Mouse (Mus musculus): ENCODE data around the gene Mlec.
A peak's percentile ranks its signal among the peaks of the same experiment; 100 is the strongest.
"Not testable (repeated sequence)": the region's sequence is repeated elsewhere in the genome, so short reads cannot be mapped to it uniquely, and the experiment has no call there.

The Mlec gene

DNA sequence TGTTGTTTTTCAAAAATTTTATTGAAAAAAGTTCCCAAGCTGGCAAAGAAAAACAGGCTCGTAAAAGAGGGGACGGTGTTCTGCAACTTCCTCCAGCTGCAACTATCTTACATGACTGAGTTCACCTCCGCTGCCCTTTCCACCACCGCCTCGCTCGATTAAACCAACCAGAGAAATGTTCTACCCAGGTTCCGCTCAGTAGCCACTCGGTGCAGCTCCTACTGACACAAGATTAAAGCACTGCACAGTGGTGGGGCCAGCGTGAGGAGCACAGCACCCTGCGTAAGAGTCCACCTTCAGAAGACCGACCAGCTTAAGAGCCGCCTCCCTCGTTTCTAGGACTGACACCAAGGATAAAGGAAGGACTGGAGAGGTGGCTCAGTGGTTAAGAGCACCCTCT lies 6.5 kb downstream of the Mlec start:
- DNase-seq (ENCODE audit: low spot score in 2 of 2): no peak

DNA sequence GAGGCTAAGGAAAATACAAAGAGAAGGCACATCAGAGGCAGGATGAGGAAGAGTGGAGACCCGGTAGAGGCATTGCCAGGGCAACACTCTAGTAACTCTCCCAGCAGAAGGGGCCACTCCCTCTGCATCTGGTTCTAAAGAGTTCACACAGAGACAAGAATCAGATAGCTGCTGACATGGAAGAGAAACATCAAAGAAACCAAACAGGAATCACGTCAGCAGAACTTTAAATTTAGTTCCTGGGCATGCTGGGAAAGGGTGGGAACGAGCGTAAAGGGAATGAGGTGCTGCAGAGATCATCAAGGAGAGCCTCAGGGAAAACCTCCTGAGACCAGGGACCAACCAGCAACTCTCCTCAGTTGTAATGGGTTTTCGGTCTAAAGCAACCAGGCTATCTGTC lies 7.0 kb downstream of the Mlec start:
- DNase-seq (ENCODE audit: low spot score in 2 of 2): no peak

DNA sequence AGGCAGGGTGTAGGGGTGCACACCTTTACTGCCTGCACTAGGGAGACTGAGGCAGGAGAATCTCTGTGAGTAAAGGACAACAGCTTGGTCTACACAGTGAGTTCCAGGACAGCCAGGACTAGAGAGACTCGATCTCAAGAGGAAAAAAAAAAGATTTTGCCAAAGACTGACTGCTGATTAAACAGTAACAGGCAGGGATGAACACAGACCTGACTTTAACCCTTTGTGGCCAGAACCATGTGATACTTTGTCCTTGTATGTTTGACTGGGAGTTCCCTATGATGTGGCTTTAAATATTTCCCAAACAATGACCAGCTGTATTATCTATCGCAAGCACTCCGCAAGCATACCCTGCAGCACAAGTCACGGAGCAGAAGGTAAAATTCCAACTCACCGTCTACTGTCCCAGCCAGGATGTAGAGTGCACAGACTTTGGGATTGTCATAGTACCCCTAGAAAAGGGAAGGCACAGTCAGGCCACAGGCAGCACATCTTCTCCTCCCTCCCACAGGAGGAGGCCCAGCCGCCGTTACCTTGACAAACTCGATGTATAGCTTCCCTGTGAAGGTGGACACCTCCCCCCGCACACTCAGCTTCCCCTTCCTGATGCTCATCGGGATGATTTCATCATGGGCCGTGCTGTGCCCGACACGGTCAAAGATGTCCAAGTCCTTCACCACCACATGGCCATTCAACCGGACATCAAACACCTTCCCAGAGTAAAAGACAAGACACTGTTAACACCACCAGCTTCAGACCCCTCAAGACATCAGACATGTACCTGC lies 8.1 kb downstream of the Mlec start:
- DNase-seq (ENCODE audit: low spot score in 2 of 2): no peak

DNA sequence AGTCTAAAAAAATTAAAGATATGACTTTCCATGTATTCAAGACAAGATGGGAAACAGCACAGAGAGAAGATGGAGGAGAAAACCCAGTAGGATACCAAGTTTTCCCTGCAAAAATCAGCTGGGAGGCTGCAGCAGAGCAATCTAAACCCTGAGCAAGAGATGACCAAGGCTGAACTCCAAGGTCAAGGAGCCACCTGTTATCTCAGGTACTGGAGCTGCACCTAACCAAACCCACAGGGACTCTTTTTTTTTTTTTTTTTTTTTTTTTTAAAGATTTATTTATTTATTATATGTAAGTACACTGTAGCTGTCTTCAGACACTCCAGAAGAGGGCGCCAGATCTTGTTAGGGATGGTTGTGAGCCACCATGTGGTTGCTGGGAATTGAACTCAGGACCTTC lies 9.1 kb downstream of the Mlec start:
- DNase-seq (ENCODE audit: low spot score in 2 of 2): not testable (repeated sequence)

DNA sequence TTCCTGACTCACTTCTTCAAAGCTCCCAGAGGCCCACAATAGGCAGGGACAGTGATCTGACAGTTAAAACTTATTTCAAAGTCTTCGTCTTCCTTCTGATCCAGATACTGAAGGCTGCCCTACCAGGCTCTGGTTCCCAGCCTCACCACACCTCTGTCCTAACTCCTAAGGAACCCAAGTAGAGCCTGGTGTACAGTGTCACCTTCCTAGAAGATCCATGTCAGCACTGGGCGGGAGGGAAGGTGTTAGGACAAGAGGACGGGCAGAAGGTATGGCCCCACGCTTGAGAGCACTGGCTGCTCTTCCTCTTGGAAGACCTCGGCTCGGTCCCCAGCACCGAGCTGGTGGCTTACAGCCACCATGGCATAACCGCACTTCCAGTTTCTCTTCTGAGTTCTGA lies 9.6 kb downstream of the Mlec start:
- no peak for DNase-seq (ENCODE audit: low spot score in 2 of 2)

DNA sequence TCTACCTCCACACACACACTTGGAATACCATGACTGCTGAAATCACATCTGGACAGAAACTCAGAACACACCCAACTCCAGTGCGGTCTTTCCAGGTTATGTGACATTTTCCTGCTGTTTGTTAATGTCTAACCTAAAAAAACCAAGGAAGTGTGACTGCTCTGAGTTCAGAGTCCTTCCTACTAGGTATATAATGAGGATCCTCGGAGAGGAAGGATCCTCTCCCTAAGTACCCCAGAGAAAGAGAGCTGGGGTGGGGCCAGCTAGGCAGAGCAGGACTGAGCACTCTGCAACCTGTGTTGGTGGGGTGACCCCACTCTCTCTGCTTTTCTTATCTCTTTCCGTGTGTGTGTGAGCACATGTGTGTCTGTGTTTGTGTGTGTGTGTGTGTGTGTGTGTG lies 10.6 kb downstream of the Mlec start:
- no peak for DNase-seq (ENCODE audit: low spot score in 2 of 2)

DNA sequence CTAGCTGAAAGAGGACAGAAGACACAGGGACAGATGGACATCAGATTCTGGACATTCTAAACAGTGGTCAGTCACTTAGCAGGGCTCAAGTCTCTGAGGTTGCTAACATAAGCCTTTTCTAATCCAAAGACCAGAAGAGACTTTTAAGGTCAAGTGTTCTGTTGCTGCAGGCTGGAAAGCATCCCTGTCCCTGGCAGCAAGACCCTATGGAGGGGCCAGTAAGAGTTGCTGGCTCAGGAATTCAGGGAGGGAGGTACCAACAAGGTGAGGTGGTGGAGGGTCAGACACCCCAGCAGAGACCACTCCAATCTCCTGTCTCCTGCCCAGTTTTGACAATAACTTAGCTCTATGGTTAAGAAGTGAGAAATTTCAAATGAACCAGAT lies 11.2 kb downstream of the Mlec start:
- no peak for DNase-seq (ENCODE audit: low spot score in 2 of 2)

DNA sequence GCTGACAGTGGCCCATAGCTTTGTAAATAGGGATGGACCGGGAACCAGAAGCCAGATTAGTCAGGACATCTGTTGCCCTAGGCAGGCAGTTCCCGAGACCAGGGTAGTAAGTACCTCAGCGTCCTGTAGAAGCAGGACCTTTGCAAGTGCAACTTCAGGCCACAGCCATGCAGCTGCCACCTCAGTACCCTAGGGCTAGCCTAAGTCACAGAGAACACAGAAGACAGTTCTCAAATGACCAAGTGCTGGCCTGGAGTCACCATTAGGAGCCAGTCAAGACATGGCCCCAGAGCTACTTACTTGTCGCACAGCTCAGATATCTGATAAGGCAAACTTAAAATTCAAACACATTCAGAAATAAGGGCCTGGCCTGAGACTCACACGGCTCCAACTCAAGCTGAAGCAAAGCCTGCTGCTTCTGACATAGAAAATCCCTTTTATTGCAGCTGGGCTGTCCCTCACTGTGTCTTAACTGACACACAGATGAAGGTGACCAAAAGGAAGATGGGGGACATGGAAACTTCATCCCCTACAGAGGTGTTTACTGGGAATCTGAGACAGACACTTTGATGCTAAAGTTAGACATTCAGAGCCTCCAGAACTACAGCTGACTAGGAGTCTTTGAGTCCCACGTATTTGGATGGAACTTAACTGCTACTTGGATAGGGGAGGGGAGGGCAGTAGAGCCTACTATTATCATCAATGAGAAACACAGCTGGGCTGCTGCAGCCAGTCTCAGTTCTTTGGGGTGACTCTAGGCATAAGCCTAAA lies 11.8 kb downstream of the Mlec start:
- DNase-seq (ENCODE audit: low spot score in 2 of 2): no peak

DNA sequence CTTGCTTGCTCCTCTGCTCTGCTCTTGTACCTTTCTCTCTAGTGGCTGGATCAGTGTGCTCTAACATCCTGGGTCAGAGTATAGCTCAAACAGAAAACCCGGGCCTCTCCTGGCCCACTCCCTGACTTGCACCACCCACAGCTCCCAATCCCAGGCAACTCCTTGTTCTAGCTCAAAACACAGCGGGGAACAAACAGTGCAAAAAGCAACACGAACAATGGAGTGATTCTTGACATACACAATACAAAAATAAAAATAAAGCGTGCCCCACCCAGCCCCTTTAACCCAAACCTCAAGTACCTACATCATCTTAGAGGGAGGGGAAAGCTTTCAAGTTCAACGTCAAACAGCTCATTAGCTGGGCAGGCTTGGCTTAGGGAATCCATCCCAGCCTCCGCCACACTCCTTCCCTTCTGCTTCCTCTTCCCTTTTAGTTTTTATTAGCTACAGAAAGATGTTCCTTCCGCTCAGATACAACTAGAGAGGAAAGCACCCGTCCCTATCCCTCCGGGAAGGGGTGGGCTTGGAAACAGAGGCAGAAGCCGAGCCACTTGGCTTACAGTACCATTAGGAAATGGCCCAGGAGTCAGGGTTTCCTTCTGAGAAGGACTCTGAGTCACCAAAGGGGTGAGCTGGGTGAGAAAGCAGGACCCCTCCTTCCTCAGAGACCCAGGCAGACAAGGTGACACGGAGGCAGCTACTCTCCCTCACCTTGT lies 12.6 kb downstream of the Mlec start:
- DNase-seq (ENCODE audit: low spot score in 2 of 2): no peak

DNA sequence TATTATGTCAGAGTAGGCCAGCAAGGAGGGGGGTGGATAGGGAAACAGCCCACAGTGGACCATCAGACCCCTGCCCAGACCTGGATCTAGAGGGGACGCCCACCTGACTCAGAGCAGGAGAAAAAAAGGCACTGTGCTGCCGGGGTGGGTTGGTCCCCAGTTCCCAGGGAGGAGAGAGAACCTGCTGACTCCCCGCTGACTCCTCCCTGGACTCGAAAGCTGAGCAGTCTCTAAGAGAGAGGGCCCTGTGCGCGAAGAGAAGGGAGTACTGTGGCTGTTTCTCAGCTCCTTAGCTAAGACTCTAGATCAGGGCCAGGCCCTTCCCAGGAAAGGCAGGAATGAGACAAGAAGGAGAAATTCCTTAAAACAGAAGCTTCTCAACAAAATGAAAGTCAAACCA lies 13.5 kb downstream of the Mlec start:
- DNase-seq (ENCODE audit: low spot score in 2 of 2): no peak

DNA sequence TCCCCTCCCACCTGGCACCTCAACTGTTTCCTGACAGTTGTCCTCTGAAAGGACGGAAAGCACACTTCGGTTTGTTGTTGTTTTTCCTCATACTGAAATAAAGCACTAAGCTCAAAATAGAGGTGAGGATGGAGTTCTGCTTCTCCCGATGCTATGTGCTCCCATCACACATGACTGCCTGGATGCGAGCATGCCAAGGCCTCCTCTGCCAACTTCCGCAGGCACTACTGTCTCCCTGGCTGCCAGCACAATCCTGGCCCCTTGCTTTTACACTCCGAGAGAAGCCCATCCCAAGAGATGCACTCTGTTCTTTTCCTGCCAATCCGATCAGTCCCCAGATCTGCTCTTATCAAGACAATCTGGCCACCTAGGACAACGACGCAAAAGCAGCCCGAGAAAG lies 14.4 kb downstream of the Mlec start:
- DNase-seq (ENCODE audit: low spot score in 2 of 2): no peak

DNA sequence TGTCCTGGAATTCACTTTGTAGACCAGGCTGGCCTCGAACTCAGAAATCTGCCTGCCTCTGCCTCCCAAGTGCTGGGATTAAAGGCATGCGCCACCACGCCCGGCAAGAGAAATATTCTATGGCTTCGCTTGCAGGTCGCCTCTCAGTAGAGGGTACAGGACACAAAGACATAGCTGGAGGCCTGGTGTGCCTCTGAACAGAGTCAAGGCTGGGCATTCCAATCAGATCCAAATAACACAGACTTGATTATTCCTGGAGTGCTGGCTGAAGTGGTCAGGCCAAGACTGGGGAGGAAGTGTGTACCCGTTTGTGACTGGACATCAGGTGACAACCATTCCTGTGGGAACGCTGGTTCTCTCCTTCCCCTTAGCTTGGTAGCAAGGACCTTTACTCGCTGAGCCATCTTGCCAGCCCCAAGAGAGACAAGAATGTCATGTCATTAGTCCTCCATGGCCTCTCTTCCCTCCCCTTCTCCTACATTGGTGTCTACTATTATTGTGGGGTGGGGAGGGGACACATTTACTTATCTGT lies 15.7 kb downstream of the Mlec start:
- DNase-seq (ENCODE audit: low spot score in 2 of 2): no peak

DNA sequence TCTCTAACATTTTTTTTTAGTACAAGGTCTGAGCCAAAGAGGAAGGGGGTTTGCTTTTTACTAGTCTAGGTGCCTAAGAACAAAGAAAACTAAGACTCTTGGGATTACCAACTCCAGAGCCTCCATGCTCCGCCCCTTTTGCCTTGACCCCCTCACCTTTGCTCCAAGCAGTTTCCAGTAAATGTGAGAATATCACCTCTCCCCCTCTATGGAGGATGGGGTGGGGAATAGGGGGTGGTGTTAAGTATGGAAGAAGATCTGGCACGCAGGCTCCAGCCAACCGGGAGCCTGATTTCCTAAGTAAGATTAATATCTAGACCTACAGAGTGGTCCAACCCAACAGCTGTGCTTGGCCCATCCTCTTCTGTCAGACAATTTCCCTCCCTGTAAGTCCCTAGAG lies 17.3 kb downstream of the Mlec start:
- no peak for DNase-seq (ENCODE audit: low spot score in 2 of 2)

DNA sequence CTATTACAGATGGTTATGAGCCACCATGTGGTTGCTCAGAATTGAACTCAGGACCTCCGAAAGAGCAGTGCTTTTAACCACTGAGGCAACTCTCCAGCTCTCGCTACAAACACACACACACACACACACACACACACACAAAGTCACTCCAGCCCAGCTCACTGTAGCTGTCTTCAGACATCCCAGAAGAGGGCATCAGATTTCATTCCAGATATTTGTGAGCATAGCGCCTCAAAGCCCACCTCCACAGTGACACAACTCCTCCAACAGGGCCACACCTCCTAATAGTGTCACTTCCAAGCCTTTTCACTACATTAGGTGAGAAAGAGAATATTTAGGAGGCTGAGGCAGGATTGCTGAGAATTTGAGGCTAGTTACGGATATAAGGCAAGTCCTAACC lies 18.9 kb downstream of the Mlec start:
- DNase-seq (ENCODE audit: low spot score in 2 of 2): no peak

DNA sequence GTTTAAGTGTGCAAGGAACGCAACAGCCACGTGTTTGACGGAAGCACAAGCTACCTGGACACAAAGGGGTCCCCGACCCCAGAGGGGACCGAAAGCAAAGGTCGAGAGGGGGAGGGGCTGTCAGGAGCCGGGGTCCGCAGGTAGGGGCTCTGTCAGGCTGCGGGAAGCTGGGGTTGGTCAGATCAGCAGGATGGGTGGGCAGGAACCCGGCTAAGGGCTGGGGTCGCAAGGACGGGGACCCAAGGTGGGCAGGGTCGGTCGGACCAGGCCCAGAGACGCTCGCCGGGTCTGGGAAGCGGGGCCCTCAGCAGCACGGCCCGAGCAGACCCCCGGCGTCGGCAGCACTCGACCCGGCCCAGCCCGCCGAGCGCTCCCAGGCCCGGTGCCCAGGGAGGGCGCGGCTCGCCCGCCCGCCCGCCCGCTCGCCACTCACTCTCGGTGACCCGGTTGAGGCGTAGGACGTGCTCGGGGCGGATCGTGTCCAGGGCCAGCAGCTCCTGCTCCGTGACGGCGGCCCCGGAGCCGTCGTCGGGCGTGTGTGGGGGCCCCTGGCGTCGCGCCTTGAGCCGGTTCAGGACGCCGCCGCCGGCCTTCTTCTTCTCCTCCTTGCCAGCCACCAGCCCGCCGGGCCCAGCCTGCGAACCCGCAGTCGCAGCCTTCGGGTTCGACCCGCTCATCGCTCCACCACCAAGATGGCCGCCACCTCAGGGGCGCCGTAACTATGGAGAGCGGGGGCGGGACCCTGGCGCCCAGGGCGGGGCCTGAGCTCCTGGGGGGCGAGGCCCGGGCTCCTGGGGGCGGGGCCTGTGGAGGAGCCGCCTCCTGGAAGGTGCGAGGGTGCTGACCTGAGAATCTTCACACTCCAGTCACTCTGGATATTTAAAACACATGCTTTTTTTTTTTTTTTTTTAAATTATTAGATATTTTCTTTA lies 23.5 kb downstream of the Mlec start, which contains the start of gene Unc119b:
Unc119b (minus strand) TSS at position 742 of the 932 bp plus-strand sequence.
- DNase-seq (ENCODE audit: low spot score in 2 of 2): peak; percentile 71 to 75

DNA sequence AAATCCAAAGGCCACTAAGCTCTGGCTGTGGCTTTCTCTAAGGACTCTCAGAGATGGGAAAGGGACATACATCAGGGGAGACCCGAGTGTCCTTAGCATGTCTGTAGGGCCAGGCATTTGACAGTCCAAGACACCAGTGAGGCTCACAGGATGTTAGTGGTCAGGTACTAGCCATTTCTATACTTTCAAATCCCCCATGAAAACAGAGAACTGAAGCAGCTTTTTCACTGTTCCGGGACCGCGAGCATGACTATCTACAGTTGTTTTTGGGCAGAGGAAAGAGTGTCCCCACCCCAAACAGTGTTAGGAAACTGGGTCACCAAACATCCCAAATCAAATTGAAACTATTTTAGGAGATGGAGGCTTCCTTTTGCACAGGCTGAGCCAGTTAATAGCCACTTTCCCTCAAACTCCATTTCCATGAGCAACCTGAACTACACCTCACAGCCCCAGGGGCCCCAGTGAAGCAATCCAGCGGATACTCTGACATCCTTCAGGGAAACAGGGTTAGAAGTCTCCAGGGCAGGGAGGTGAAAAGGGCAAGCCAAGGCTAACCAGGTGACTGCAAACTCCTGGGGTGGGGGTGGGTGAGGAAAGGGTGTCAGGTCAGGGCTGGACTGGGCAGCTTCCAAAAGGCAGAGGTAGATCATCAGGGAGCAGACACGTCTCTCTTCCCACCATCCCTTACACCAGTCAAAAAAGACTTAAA lies 24.5 kb downstream of the Mlec start:
- DNase-seq (ENCODE audit: low spot score in 2 of 2): no peak

DNA sequence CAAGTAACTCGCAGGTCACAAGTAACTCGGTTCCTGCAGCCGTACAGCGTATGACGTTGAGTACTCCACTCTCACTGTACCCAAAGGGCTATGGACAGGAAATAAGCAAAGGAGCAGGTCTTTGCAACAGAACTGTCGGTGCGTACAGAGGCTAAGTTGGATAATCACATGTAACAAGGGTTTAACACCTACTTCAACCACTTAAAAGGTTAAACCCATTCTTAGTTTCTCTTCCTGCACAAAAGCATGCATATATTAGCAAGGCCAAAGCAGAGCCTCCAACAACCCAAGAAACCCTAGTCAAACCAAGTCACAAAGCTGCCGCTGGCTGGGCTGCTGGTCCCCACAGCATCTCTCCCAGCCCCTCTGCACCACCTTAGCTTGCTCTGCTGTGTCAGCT lies 25.5 kb downstream of the Mlec start:
- DNase-seq (ENCODE audit: low spot score in 2 of 2): no peak

DNA sequence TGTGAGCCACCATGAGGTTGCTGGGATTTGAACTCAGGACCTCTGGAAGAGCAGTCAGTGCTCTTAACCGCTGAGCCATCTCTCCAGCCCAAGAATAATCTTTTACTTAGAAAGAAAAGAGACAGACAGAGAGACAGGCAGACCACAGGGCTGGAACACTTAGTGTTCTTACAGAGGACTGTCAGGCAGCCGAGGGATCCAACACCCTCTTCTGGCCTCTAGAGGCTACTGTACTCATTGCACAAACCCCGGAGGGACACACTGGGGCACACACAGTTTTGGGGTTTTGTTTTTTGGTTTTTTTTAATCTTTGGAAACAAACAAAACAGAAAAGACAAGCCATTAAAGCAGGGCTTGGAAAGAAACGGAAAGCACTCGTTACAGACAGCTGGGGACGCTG lies 28.7 kb downstream of the Mlec start:
- no peak for DNase-seq (ENCODE audit: low spot score in 2 of 2)

DNA sequence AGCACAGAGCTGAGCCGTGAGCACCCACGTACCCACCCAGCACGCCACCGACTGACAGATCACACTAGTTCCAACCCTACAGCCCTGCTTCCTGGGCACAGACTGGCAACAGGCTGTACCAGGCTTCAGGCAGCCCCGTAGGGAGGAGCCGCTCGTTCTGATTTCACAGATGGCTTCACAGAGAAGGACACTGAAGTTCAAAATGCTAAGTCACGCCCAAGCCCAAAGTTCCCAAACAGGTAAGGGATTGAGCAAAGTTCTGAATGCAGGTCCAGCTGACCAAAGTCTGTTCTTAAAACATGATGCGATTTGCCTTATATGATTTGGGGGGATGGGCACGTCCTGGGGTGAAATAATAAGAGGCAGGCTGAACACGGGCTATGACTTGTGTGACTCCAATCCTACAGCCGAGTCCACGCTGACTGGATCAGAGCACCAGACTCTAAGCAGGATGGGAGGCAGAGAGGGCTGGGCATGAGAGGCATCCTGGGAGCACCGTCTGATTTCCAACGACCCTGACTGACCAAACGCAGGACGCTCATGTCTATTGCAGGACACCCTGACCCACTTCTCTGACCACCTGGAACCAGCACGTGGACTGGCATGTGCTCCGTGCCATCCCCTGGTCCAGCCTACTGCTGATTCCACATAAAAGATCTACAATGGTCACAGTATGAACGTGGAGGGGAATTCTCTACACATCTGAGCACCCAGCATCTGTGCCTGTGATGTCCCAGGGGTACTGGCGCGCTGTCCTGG lies 30.4 kb downstream of the Mlec start:
- no peak for DNase-seq (ENCODE audit: low spot score in 2 of 2)

Data from frontal cortex, postnatal 25 days (tissue).